Mouse (Mus musculus): ENCODE results near the gene Fgf13. TPM values are rescaled to one million over a fixed set of nuclear protein-coding genes. Genes with fewer than 3 reads are reported as not detected.

Gene Fgf13
- polyA plus RNA-seq (2015; fragmentation: Nextera tagmentation; extraction: Ambion mirVana), result 228 and 231 TPM in 2 replicates

DNA sequence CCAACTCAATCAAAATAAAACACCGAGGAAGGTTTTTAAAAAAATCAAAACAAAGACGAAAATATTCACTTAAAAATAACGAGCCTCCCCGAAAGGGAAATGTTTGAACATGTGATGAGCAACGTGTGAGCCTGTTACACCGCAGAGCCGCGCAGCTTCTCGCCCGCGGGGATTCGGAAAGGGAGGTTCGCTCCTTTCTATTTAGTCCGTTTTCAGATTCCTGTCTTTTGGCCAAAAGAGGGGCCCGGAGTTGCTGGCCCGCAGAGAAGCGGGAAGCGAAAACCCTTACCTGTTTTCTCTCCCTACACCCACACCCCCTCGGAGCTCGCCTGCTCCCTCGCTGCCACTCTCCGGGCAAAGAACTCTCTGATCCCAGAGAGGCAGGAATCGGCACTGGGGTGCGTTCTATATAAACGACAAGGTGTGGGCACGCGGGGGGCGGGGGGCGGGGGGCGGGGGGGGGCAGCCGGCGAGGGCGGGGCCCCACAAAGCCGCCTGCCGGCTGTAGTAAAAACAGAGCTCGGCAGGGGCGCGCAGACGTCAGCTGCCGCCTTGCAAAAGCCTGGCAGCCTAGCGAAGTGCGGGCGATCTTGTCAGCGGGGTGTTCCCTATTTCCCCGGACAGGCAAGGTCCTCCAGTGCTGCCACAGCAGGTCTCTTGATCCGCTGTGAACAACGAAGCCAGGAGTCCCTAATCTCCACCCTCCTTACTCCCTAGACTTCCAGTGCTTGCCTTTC is at the start of gene Fgf13:
Fgf13 (minus strand) TSS at position 377 of the 737 bp plus-strand sequence.
- Histone ChIP-seq H3K9me3 (ENCODE audit: control insufficient read depth, low read length) (0 out of 2 replicates have a peak, but pooled peaks cover 2% of the 10 kb centered on the region), H3K27ac (ENCODE audit: low read depth, low read length) (peak within 1 kb of the TSS; percentile 72), H3K4me2 (ENCODE audit: low read length) (peak within 1 kb of the TSS; percentile 64), H3K36me3 (ENCODE audit: control insufficient read depth, insufficient read depth, low read length) (no peaks in the 10 kb centered on the region), H3K4me1 (ENCODE audit: control insufficient read depth, insufficient read depth, low read depth, low read length) (0 out of 2 replicates have a peak, but pooled peaks cover 2% of the 10 kb centered on the region), H3K9ac (ENCODE audit: low read depth, low read length) (peak within 1 kb of the TSS; percentile 75), H3K4me3 (ENCODE audit: low read length) (peak within 1 kb of the TSS; percentile 60), H3K27me3 (replicated peaks; ENCODE audit: control insufficient read depth, insufficient read depth, low read length) (no peaks in the 10 kb centered on the region)
- ATAC-seq, result peak; percentile 60
- WGBS, result 17% methylated on average over 36 of the region's 47 CpGs

DNA sequence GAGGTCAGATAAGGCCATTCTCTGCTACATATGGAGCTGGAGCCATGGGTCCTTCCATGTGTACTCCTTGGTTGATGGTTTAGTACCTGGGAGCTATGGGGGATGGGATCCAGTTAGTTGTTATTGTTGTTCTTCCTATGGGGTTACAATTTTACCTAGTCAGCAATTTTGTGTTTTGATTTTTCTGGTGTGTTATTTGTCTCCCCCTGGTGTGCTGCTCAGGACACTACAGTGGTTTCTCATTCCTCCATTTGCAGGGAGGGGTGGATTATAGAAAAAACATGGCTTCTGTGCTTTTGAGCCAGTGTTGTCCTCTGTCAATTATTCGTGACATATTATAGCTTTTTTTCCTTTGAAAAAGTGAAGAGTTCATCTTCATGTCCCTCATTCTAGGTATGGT is 38.7 kb upstream of the Fgf13 start:
- H3K9ac ChIP-seq (ENCODE audit: low read depth, low read length), result no peak overlapping the region
- H3K9me3 ChIP-seq (ENCODE audit: control insufficient read depth, low read length), result no peaks in the 10 kb centered on the region
- no peak overlapping the region for H3K4me3 ChIP-seq (ENCODE audit: low read length)
- H3K36me3 ChIP-seq (ENCODE audit: control insufficient read depth, insufficient read depth, low read length), result no peaks in the 10 kb centered on the region
- H3K27me3 ChIP-seq (replicated peaks; ENCODE audit: control insufficient read depth, insufficient read depth, low read length), result no peaks in the 10 kb centered on the region
- 68% methylated on average over 1 of the region's 1 CpGs for WGBS
- no peak for ATAC-seq
- H3K4me2 ChIP-seq (ENCODE audit: low read length), result no peak overlapping the region
- no peak overlapping the region for H3K27ac ChIP-seq (ENCODE audit: low read depth, low read length)
- H3K4me1 ChIP-seq (ENCODE audit: control insufficient read depth, insufficient read depth, low read depth, low read length), result no peaks in the 10 kb centered on the region

DNA sequence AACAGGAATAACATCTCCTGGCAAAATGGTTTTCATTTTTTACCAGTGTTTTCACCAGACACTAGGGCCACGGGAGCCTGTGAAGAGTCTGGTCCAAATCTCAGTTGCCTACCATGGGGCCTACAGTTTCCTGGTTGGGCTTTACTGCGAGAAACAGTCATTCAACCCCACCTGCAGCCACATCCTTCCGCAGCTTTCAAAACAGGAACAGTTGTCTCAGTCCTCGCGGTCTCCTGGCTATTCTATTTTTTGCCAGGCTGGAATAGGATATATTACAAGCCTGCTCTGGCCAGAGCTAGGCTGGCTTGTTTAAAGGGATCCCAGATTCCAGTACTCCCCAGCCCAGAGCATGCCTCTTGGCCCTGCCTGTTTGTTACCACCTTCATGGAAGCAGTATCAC is 21.2 kb upstream of the Fgf13 start:
- Histone ChIP-seq H3K27ac (ENCODE audit: low read depth, low read length) (no peak overlapping the region), H3K4me1 (ENCODE audit: control insufficient read depth, insufficient read depth, low read depth, low read length) (no peaks in the 10 kb centered on the region), H3K27me3 (replicated peaks; ENCODE audit: control insufficient read depth, insufficient read depth, low read length) (no peaks in the 10 kb centered on the region), H3K4me2 (ENCODE audit: low read length) (no peak overlapping the region), H3K9ac (ENCODE audit: low read depth, low read length) (no peak overlapping the region), H3K4me3 (ENCODE audit: low read length) (no peak overlapping the region), H3K36me3 (ENCODE audit: control insufficient read depth, insufficient read depth, low read length) (no peaks in the 10 kb centered on the region), H3K9me3 (ENCODE audit: control insufficient read depth, low read length) (no peaks in the 10 kb centered on the region)
- no peak for ATAC-seq
- WGBS, result 52% methylated on average over 5 of the region's 5 CpGs

DNA sequence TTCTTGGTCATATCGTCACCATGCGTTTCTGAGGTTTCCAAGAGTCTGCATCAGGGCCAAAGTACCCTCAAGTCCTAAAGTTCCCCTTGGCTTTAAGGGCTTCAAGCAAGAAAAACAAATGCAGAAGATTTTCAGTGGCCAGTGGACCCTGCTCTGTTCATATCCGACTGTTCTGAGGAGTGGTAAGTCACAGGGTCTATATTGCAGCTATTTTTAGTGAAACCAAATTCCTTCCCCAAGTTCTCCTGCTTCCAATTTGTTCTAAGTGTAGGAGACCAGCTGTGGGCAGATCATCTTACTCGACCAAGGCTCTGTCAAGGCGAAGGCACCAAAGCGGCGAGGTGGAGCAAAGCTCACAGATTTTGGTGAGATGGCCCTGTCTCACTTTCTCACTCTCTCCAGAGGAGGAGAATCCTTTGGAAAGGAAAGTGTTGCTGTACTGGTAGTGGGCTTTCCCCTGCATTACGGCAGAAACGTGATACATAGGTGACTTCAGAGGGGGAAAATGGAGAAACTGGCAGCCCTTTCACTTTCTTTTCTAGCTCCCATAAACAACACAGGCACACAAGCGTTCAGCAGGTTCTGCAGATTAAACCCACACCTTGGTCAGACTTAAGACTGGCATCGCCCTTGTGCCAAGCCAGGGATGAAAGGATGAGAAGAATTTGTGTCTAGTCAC is 17.8 kb upstream of the Fgf13 start:
- no peaks in the 10 kb centered on the region for H3K27me3 ChIP-seq (replicated peaks; ENCODE audit: control insufficient read depth, insufficient read depth, low read length)
- H3K4me1 ChIP-seq (ENCODE audit: control insufficient read depth, insufficient read depth, low read depth, low read length), result no peaks in the 10 kb centered on the region
- no peak overlapping the region for H3K27ac ChIP-seq (ENCODE audit: low read depth, low read length)
- H3K36me3 ChIP-seq (ENCODE audit: control insufficient read depth, insufficient read depth, low read length), result no peaks in the 10 kb centered on the region
- ATAC-seq, result no peak
- H3K9me3 ChIP-seq (ENCODE audit: control insufficient read depth, low read length), result no peaks in the 10 kb centered on the region
- H3K4me2 ChIP-seq (ENCODE audit: low read length), result no peak overlapping the region
- H3K4me3 ChIP-seq (ENCODE audit: low read length), result no peak overlapping the region
- no peak overlapping the region for H3K9ac ChIP-seq (ENCODE audit: low read depth, low read length)
- 85% methylated on average over 11 of the region's 11 CpGs for WGBS

DNA sequence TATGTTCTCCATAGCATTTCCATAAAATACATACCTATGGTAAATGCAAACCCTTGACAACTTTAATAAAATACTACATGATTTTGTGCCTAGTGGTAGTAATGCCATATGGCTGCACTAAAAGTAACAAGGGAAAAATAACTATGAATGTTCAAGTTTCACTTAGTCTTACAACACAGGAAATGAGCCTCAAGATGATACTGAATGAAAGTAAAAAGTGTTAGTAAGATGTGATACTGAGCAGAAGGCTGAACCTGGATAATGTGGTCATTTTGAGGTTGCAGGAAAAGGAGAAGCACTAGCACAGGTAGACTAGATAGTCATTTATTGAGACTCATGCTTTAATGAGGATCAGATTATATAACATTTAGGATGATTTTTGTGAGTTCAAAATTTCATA is 16.2 kb upstream of the Fgf13 start:
- ATAC-seq, result no peak
- Histone ChIP-seq H3K4me2 (ENCODE audit: low read length) (no peak overlapping the region), H3K9ac (ENCODE audit: low read depth, low read length) (no peak overlapping the region), H3K4me1 (ENCODE audit: control insufficient read depth, insufficient read depth, low read depth, low read length) (no peaks in the 10 kb centered on the region), H3K4me3 (ENCODE audit: low read length) (no peak overlapping the region), H3K27ac (ENCODE audit: low read depth, low read length) (no peak overlapping the region), H3K27me3 (replicated peaks; ENCODE audit: control insufficient read depth, insufficient read depth, low read length) (no peaks in the 10 kb centered on the region), H3K36me3 (ENCODE audit: control insufficient read depth, insufficient read depth, low read length) (no peaks in the 10 kb centered on the region), H3K9me3 (ENCODE audit: control insufficient read depth, low read length) (no peaks in the 10 kb centered on the region)

DNA sequence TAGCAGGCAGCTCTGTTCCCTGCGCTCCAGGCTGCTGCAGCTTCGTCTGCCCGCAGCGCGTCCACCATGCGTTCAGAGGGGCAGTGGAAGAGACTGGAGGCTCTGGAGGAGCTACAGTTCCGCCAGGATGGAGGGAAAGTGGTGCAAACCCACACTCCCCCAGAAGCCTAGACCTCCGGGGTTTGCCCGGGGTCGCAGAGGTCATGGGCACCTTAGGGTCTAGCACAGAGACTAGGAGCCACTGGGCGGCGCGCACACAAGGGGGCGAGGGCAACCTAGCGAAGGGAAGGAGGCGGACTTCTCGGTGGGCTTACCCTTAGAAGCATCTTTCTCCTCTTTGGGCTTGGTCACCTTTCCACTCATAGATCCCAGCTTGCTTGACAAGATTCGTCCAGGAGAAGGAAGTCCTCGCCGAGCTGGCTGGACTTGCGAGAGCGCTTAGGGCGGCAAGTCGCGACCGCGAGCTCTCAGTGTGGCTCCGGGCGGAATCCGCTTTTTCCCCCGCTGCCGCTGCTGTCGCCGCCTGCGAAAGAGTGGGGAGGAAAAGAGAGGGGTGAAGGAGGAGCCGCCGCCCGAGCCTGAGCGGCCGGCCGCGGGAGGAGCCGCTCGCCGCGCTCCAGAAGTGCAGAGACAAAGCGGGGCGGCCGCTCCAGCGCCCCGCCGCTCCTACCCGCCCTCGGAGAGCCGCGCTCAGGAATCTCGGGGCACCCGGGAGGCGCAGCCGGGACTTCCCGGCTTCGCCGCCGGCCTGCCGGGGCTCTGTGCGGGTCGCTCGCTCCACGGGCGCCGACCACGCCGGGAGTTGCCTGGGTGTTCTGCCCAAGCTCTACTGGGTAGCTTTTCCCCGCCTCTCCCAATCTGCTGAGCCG is 811 bp downstream of the Fgf13 start:
- Histone ChIP-seq H3K36me3 (ENCODE audit: control insufficient read depth, insufficient read depth, low read length) (no peaks in the 10 kb centered on the region), H3K4me1 (ENCODE audit: control insufficient read depth, insufficient read depth, low read depth, low read length) (0 out of 2 replicates have a peak, but pooled peaks cover 2% of the 10 kb centered on the region), H3K9me3 (ENCODE audit: control insufficient read depth, low read length) (0 out of 2 replicates have a peak, but pooled peaks cover 2% of the 10 kb centered on the region), H3K4me2 (ENCODE audit: low read length) (peak overlapping the region; percentile 64), H3K27me3 (replicated peaks; ENCODE audit: control insufficient read depth, insufficient read depth, low read length) (no peaks in the 10 kb centered on the region), H3K4me3 (ENCODE audit: low read length) (peak overlapping the region; percentile 60), H3K27ac (ENCODE audit: low read depth, low read length) (peak overlapping the region; percentile 72), H3K9ac (ENCODE audit: low read depth, low read length) (peak overlapping the region; percentile 75)
- ATAC-seq, result peak; percentile 74
- 24% methylated on average over 46 of the region's 75 CpGs for WGBS

DNA sequence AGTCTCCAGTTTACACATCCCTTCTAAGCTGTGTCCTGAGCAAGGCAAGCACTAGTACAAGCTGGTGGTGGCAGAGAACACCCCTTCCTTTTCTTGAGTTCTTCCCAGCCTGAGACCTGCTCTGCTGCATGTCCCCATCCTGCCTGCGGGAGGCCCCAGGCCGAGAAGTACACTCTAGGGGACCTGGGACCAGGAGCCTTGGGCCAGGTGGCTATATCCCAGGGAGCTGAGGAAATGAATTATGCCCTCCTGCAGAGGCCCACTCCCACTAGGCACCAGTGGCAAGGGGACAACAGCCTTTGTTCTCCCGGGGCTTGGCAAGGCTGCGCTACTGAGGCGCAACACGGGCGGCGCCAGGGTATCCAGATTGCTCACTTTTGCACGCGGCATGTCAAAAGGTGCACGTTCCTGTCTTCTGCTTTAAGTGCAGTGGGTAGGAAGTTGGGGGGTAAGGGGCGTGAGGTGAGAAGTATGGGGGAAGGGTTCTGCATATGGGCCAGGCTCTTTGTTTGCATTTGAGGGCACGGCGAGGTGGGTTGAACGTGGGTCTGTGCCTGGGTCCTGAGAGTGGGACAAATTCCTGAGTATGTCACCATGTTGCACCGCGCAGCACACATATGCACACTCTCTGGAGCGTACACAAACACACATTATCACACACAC is 1.7 kb downstream of the Fgf13 start:
- 0 out of 2 replicates have a peak, but pooled peaks cover 2% of the 10 kb centered on the region for H3K4me1 ChIP-seq (ENCODE audit: control insufficient read depth, insufficient read depth, low read depth, low read length)
- WGBS, result 22% methylated on average over 18 of the region's 18 CpGs

DNA sequence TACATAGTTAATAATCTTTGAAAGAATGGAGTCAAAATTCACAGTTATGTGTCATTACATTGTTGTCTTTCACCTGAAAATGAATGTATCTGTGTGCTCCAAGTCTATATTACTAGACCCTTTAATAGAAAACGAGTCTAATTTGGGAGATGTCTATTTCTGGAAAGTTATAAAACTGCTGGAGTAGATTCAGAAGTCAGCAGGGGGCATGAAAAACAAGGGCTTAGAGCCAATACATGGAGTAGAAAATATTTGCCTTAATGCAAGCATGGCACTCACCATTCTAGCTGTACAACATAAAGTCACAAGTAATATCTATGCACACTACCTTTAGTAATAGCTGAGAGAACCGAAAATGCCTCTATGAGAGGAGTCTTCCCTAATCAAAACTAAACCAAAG is 19.9 kb downstream of the Fgf13 start:
- no peaks in the 10 kb centered on the region for H3K4me1 ChIP-seq (ENCODE audit: control insufficient read depth, insufficient read depth, low read depth, low read length)
- H3K4me2 ChIP-seq (ENCODE audit: low read length), result no peak overlapping the region
- WGBS, result 75% methylated on average over 2 of the region's 2 CpGs

More for the DNA sequence above, 1.7 kb downstream of the Fgf13 start:
- Histone ChIP-seq H3K4me2 (ENCODE audit: low read length) (peak overlapping the region; percentile 64), H3K27me3 (replicated peaks; ENCODE audit: control insufficient read depth, insufficient read depth, low read length) (no peaks in the 10 kb centered on the region), H3K27ac (ENCODE audit: low read depth, low read length) (no peak overlapping the region; the same call in 1 of the 2 replicates), H3K36me3 (ENCODE audit: control insufficient read depth, insufficient read depth, low read length) (no peaks in the 10 kb centered on the region), H3K9me3 (ENCODE audit: control insufficient read depth, low read length) (0 out of 2 replicates have a peak, but pooled peaks cover 2% of the 10 kb centered on the region), H3K9ac (ENCODE audit: low read depth, low read length) (peak overlapping the region; percentile 75), H3K4me3 (ENCODE audit: low read length) (peak overlapping the region; percentile 60)
- peak; percentile 68 for ATAC-seq

More for the DNA sequence above, 19.9 kb downstream of the Fgf13 start:
- H3K9me3 ChIP-seq (ENCODE audit: control insufficient read depth, low read length), result no peaks in the 10 kb centered on the region
- no peak overlapping the region for H3K9ac ChIP-seq (ENCODE audit: low read depth, low read length)
- H3K27me3 ChIP-seq (replicated peaks; ENCODE audit: control insufficient read depth, insufficient read depth, low read length), result no peaks in the 10 kb centered on the region
- no peaks in the 10 kb centered on the region for H3K36me3 ChIP-seq (ENCODE audit: control insufficient read depth, insufficient read depth, low read length)
- no peak for ATAC-seq
- no peak overlapping the region for H3K27ac ChIP-seq (ENCODE audit: low read depth, low read length)
- H3K4me3 ChIP-seq (ENCODE audit: low read length), result no peak overlapping the region

Measured in hindbrain, embryonic 16.5 days (tissue).